Mouse (Mus musculus) CH12.LX (cell line): ENCODE results near the gene Slc22a2. TPM values are rescaled to one million over a fixed set of nuclear protein-coding genes. Genes with fewer than 3 reads are reported as not detected.

ENCODE experiments used
- DNase-seq: peaks from one replicate; pipeline ENCODE4 v3.0.0-alpha.2; 2013; ENCODE audit errors: extremely low read depth
- H3K27ac ChIP-seq: 2 replicates; pipeline ENCODE4 v1.5.1; 2012; ENCODE audit warnings: low read depth, mild to moderate bottlenecking, control low read depth, moderate library complexity; ENCODE audit not compliant: insufficient read depth
- H3K27me3 ChIP-seq: replicated peaks from 2 replicates; pipeline ENCODE3; 2012; ENCODE audit warnings: inconsistent platforms
- H3K36me3 ChIP-seq, 2 experiments: replicated peaks in 1 of 2; 2 replicates each; pipeline versions ENCODE3 to v1.6.1; 2012; ENCODE audit warnings: inconsistent platforms in 1 of 2, low read length in 1 of 2, mild to moderate bottlenecking in 1 of 2, mixed read lengths in 1 of 2, moderate library complexity in 1 of 2; ENCODE audit not compliant: control insufficient read depth in 1 of 2, insufficient read depth in 1 of 2
- H3K4me1 ChIP-seq, 2 experiments: 2 replicates each; pipeline ENCODE4 v1.6.1; 2012; ENCODE audit warnings: inconsistent platforms in 1 of 2, moderate library complexity in 1 of 2; ENCODE audit not compliant: insufficient read depth in 2 of 2, control insufficient read depth in 1 of 2
- H3K4me2 ChIP-seq: 2 replicates; pipeline ENCODE4 v1.6.1; 2012; ENCODE audit warnings: low read depth, mild to moderate bottlenecking, control low read depth; ENCODE audit not compliant: poor library complexity, insufficient read depth, severe bottlenecking
- H3K4me3 ChIP-seq, 3 experiments: fragments of 150-350 bp in 1 of 3; sonication (generic) in 1 of 3; replicated peaks in 1 of 3; 2 replicates each; pipeline versions ENCODE3 to v1.5.1; 2011 to 2012; ENCODE audit warnings: low read depth in 2 of 3, low read length in 2 of 3, mild to moderate bottlenecking in 2 of 3, moderate library complexity in 2 of 3, control low read depth in 1 of 3, improper control_type of control experiment in 1 of 3, inconsistent platforms in 1 of 3, mixed read lengths in 1 of 3; ENCODE audit not compliant: poor library complexity in 1 of 3
- H3K79me2 ChIP-seq: replicated peaks from 2 replicates; pipeline ENCODE4 v1.6.1; 2012; ENCODE audit warnings: mild to moderate bottlenecking, moderate library complexity; ENCODE audit not compliant: control insufficient read depth, poor library complexity, insufficient read depth, severe bottlenecking; ENCODE audit errors: extremely low read depth
- H3K9ac ChIP-seq: 2 replicates; pipeline ENCODE4 v1.6.1; 2012; ENCODE audit warnings: low read depth, mild to moderate bottlenecking, control low read depth, moderate library complexity; ENCODE audit not compliant: insufficient read depth
- H3K9me3 ChIP-seq: replicated peaks from 2 replicates; pipeline ENCODE3; 2012; ENCODE audit warnings: low read length, inconsistent platforms, mixed read lengths
- BHLHE40 ChIP-seq: IDR thresholded peaks from 2 replicates; pipeline ENCODE4 v1.6.1; 2011; ENCODE audit warnings: mild to moderate bottlenecking, low read depth, low read length, improper control_type of control experiment
- CHD1 ChIP-seq: IDR thresholded peaks from 2 replicates; pipeline ENCODE4 v1.6.1; 2012; ENCODE audit warnings: low read depth, low read length, improper control_type of control experiment, inconsistent platforms
- CHD2 ChIP-seq: IDR thresholded peaks from 2 replicates; pipeline ENCODE4 v1.6.1; 2011; ENCODE audit warnings: low read length, improper control_type of control experiment
- CTCF ChIP-seq, 2 experiments: IDR thresholded peaks in 1 of 2; conservative IDR thresholded peaks in 1 of 2; 2 replicates each; pipeline ENCODE4 v1.5.1; 2011 to 2012; ENCODE audit warnings: low read depth in 2 of 2, low read length in 2 of 2, improper control_type of control experiment in 1 of 2, inconsistent platforms in 1 of 2, mild to moderate bottlenecking in 1 of 2, moderate library complexity in 1 of 2
- EP300 ChIP-seq: IDR thresholded peaks from 2 replicates; pipeline ENCODE4 v1.6.1; 2011; ENCODE audit warnings: low read length, improper control_type of control experiment
- HCFC1 ChIP-seq: IDR thresholded peaks from 2 replicates; pipeline ENCODE4 v1.6.1; 2012; ENCODE audit warnings: low read depth, mild to moderate bottlenecking, inconsistent platforms, low read length, improper control_type of control experiment
- IRF4 ChIP-seq: IDR thresholded peaks from 2 replicates; pipeline ENCODE4 v1.6.1; 2014; ENCODE audit warnings: low read depth, mild to moderate bottlenecking, inconsistent platforms, low read length, improper control_type of control experiment
- JUND ChIP-seq: conservative IDR thresholded peaks from 2 replicates; pipeline ENCODE4 v1.6.1; 2011; ENCODE audit warnings: low read depth, low read length, improper control_type of control experiment
- KAT2A ChIP-seq: IDR thresholded peaks from 2 replicates; pipeline ENCODE4 v1.6.1; 2012; ENCODE audit warnings: low read length, improper control_type of control experiment, inconsistent platforms; ENCODE audit not compliant: insufficient replicate concordance
- MAFK ChIP-seq: IDR thresholded peaks from 2 replicates; pipeline ENCODE4 v1.6.1; 2011; ENCODE audit warnings: low read length, improper control_type of control experiment; ENCODE audit not compliant: insufficient replicate concordance
- MAX ChIP-seq: IDR thresholded peaks from 2 replicates; pipeline ENCODE4 v1.6.1; 2011; ENCODE audit warnings: low read length, improper control_type of control experiment
- MEF2A ChIP-seq: IDR thresholded peaks from 2 replicates; pipeline ENCODE4 v1.6.1; 2014; ENCODE audit warnings: low read depth, mild to moderate bottlenecking, inconsistent platforms, low read length, improper control_type of control experiment, borderline replicate concordance
- NELFE ChIP-seq: IDR thresholded peaks from 2 replicates; pipeline ENCODE4 v1.6.1; 2011; ENCODE audit warnings: low read depth, low read length, improper control_type of control experiment
- NRF1 ChIP-seq: IDR thresholded peaks from 2 replicates; pipeline ENCODE4 v1.6.1; 2014; ENCODE audit warnings: low read depth, mild to moderate bottlenecking, inconsistent platforms, low read length, improper control_type of control experiment, moderate library complexity
- PAX5 ChIP-seq: IDR thresholded peaks from 2 replicates; pipeline ENCODE4 v1.6.1; 2012; ENCODE audit warnings: low read length, inconsistent platforms, mixed read lengths
- POLR2A ChIP-seq: IDR thresholded peaks from 2 replicates; pipeline ENCODE4 v1.6.1; 2011; ENCODE audit warnings: low read depth, mild to moderate bottlenecking, improper control_type of control experiment, low read length
- POLR2AphosphoS2 ChIP-seq: IDR thresholded peaks from 2 replicates; pipeline ENCODE4 v1.6.1; 2011; ENCODE audit warnings: low read depth, low read length, improper control_type of control experiment
- RCOR1 ChIP-seq: conservative IDR thresholded peaks from 2 replicates; pipeline ENCODE4 v1.6.1; 2012; ENCODE audit warnings: low read depth, mild to moderate bottlenecking, inconsistent platforms, low read length, improper control_type of control experiment
- SMC3 ChIP-seq: IDR thresholded peaks from 2 replicates; pipeline ENCODE4 v1.6.1; 2011; ENCODE audit warnings: low read depth, low read length, improper control_type of control experiment
- TCF12 ChIP-seq: IDR thresholded peaks from 2 replicates; pipeline ENCODE4 v1.6.1; 2014; ENCODE audit warnings: low read depth, mild to moderate bottlenecking, inconsistent platforms, low read length, improper control_type of control experiment
- UBTF ChIP-seq: IDR thresholded peaks from 2 replicates; pipeline ENCODE4 v1.6.1; 2012; ENCODE audit warnings: low read depth, mild to moderate bottlenecking, inconsistent platforms, low read length, improper control_type of control experiment, moderate library complexity
- USF2 ChIP-seq: conservative IDR thresholded peaks from 2 replicates; pipeline ENCODE4 v1.6.1; 2011; ENCODE audit warnings: low read depth, low read length, improper control_type of control experiment
- ZMIZ1 ChIP-seq: IDR thresholded peaks from 2 replicates; pipeline ENCODE4 v1.6.1; 2012; ENCODE audit warnings: low read depth, mild to moderate bottlenecking, inconsistent platforms, low read length, improper control_type of control experiment
- ZNF384 ChIP-seq: IDR thresholded peaks from 2 replicates; pipeline ENCODE4 v1.6.1; 2012; ENCODE audit warnings: low read depth, low read length, improper control_type of control experiment, inconsistent platforms
- dilution Hi-C: fragments of 300-500 bp; cut with MboI; formaldehyde crosslinking; loops from 2 replicates; pipeline ENCODE4 v1.14.3; 2020; ENCODE audit warnings: low sequenced_read_pairs; ENCODE audit not compliant: extremely low pct_unique_long_range_greater_than_20kb, extremely low pct_ligation_motif_present
- in situ Hi-C: fragments of 300-500 bp; cut with MboI; formaldehyde crosslinking; loops from 3 replicates; pipeline ENCODE4 v1.14.3; 2019; ENCODE audit warnings: low sequenced_read_pairs, low pct_ligation_motif_present, low pct_unique_long_range_greater_than_20kb, mixed read lengths
- polyA plus RNA-seq: library from polyadenylated mRNA; unstranded; fragments of >175 nt; gene quantifications from 2 replicates; pipeline ENCODE4 v1.2.1, GENCODE M21; 2012; ENCODE audit warnings: low read depth; ENCODE audit not compliant: insufficient read length
- total RNA-seq, 2 experiments: library from RNA; depleted of rRNA; stranded (reverse); fragments of 300-350 nt in 1 of 2; fragments of >200 nt in 1 of 2; gene quantifications; 2 replicates each; pipeline ENCODE4 v1.2.3; 2012 to 2014

The Slc22a2 gene
- total and polyA plus RNA-seq, 3 experiments: not detected

DNA sequence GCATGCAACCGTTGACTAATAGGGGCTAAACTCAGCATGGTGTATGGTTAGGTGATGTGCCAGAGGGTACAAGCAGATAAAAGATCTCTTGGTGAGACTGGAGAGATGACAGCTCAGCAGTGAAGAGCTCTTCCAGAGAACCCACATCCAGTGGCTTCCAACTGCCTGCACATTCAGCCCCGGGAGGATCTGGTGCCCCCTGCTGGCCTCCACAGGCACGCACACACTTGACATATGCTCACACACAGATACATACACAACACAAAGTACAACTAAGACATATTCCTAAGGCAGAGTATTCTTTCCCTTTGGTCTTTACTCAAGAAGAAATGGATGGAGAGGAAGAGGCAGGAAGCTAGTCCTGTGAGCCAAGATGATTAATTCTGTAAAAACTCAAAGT lies 55.7 kb downstream of the Slc22a2 start:
- dilution Hi-C loops: no loop called here
- in situ Hi-C loops: no loop called here
- no peak for DNase-seq

GRCm38 (mm10) chr17:12641087-12641486 lies 57.2 kb downstream of the Slc22a2 start:
- dilution Hi-C loops: no loop called here
- H3K9ac ChIP-seq: no peak overlapping the region

More for the DNA sequence above, 55.7 kb downstream of the Slc22a2 start:
- Histone ChIP-seq H3K9me3 (peaks cover 6% of the 10 kb centered on the region), H3K79me2 (no peaks in the 10 kb centered on the region), H3K4me1 (no peaks in the 10 kb centered on the region; a peak in 1 of 4 replicates), H3K27me3 (peaks cover 10% of the 10 kb centered on the region), H3K27ac (no peak overlapping the region)
- TF ChIP-seq PAX5 (no peak), CTCF (conservative IDR thresholded peaks at IDR 0.05 in 1 of 2, IDR thresholded peaks at IDR 0.05 in 1 of 2; ENCODE audit: low read depth in 2 of 2, low read length in 2 of 2) (peak in 1 of 2 experiments; percentile 35; a peak in 2 of 4 replicates)
- TF ChIP-seq, all 38 proteins: peak for 1
- Histone ChIP-seq H3K9ac (no peak overlapping the region), H3K4me2 (no peak overlapping the region), H3K4me3 (no peak overlapping the region), H3K36me3 (no peaks in the 10 kb centered on the region)

GRCm38 (mm10) chr17:12645461-12645860 lies 61.5 kb downstream of the Slc22a2 start:
- TF ChIP-seq NELFE (no peak), MAFK (no peak), RCOR1 (no peak), MAX (no peak), CHD2 (no peak), TCF12 (no peak), IRF4 (no peak), ZNF384 (no peak), SMC3 (no peak), MEF2A (no peak), EP300 (no peak), USF2 (no peak), NRF1 (no peak), PAX5 (no peak), ZMIZ1 (no peak), BHLHE40 (no peak), HCFC1 (no peak), CHD1 (no peak), POLR2A (no peak)
- no peaks in the 10 kb centered on the region for H3K36me3 ChIP-seq
- H3K9me3 ChIP-seq: no peaks in the 10 kb centered on the region
- in situ Hi-C loops (no loop called here), dilution Hi-C loops (no loop called here)
- H3K9ac ChIP-seq: no peak overlapping the region
- H3K4me3 ChIP-seq: no peak overlapping the region
- peaks cover 3% of the 10 kb centered on the region for H3K27me3 ChIP-seq
- no peak overlapping the region for H3K4me2 ChIP-seq
- DNase-seq: no peak
- H3K79me2 ChIP-seq: no peaks in the 10 kb centered on the region
- H3K27ac ChIP-seq: no peak overlapping the region
- no peaks in the 10 kb centered on the region; a peak in 1 of 4 replicates for H3K4me1 ChIP-seq

More at GRCm38 (mm10) chr17:12641087-12641486, 57.2 kb downstream of the Slc22a2 start:
- H3K9me3 ChIP-seq: peaks cover 6% of the 10 kb centered on the region
- peaks cover 5% of the 10 kb centered on the region for H3K27me3 ChIP-seq
- no peaks in the 10 kb centered on the region; a peak in 1 of 4 replicates for H3K4me1 ChIP-seq
- no peaks in the 10 kb centered on the region for H3K79me2 ChIP-seq
- no peak overlapping the region for H3K4me2 ChIP-seq
- TF ChIP-seq JUND (no peak), CHD2 (no peak), MAX (no peak), UBTF (no peak), IRF4 (no peak), BHLHE40 (no peak), KAT2A (no peak), CHD1 (no peak), POLR2AphosphoS2 (no peak), POLR2A (no peak), USF2 (no peak)
- no peak overlapping the region for H3K4me3 ChIP-seq
- no peaks in the 10 kb centered on the region for H3K36me3 ChIP-seq
- in situ Hi-C loops: no loop called here
- DNase-seq: no peak
- no peak overlapping the region for H3K27ac ChIP-seq
